Mouse (Mus musculus): ENCODE data around the gene Tmem59l. TPM values are rescaled to one million over a fixed set of nuclear protein-coding genes. Genes with fewer than 3 reads are reported as not detected.

The Tmem59l gene
- polyA plus RNA-seq, 1 experiment, result 368 TPM

GRCm38 (mm10) chr8:70502540-70502939 is 15.4 kb upstream of the Tmem59l start:
- Histone ChIP-seq H3K4me3 (ENCODE audit: insufficient read depth, low read length) (no peak overlapping the region), H3K27ac (ENCODE audit: insufficient read depth, low read length) (no peak overlapping the region), H3K4me1 (ENCODE audit: control insufficient read depth, insufficient read depth, low read length) (no peaks in the 10 kb centered on the region; the same call in 1 of the 2 replicates)
- TF ChIP-seq POLR2A (IDR thresholded peaks at IDR 0.05; ENCODE audit: extremely low read depth, insufficient read depth, low read length), result no peak
- TF ChIP-seq CTCF (IDR thresholded peaks at IDR 0.05; ENCODE audit: extremely low read depth, insufficient read depth, low read length), result no peak

GRCm38 (mm10) chr8:70501820-70502529 is 14.8 kb upstream of the Tmem59l start:
- TF ChIP-seq CTCF (IDR thresholded peaks at IDR 0.05; ENCODE audit: extremely low read depth, insufficient read depth, low read length) (no peak), POLR2A (IDR thresholded peaks at IDR 0.05; ENCODE audit: extremely low read depth, insufficient read depth, low read length) (no peak)
- H3K4me3 ChIP-seq (ENCODE audit: insufficient read depth, low read length), result no peak overlapping the region
- no peaks in the 10 kb centered on the region; the same call in 1 of the 2 replicates for H3K4me1 ChIP-seq (ENCODE audit: control insufficient read depth, insufficient read depth, low read length)
- no peak overlapping the region for H3K27ac ChIP-seq (ENCODE audit: insufficient read depth, low read length)

- H3K4me3 ChIP-seq (ENCODE audit: insufficient read depth, low read length), result no peak overlapping the region
- H3K27ac ChIP-seq (ENCODE audit: insufficient read depth, low read length), result no peak overlapping the region
- TF ChIP-seq CTCF (IDR thresholded peaks at IDR 0.05; ENCODE audit: extremely low read depth, insufficient read depth, low read length) (no peak), POLR2A (IDR thresholded peaks at IDR 0.05; ENCODE audit: extremely low read depth, insufficient read depth, low read length) (no peak)
- H3K4me1 ChIP-seq (ENCODE audit: control insufficient read depth, insufficient read depth, low read length), result no peaks in the 10 kb centered on the region; the same call in 1 of the 2 replicates
These were observed 13.5 kb upstream of the Tmem59l start for GRCm38 (mm10) chr8:70500386-70501301.

GRCm38 (mm10) chr8:70495771-70496062 is 8.6 kb upstream of the Tmem59l start:
- Histone ChIP-seq H3K4me3 (ENCODE audit: insufficient read depth, low read length) (no peak overlapping the region), H3K4me1 (ENCODE audit: control insufficient read depth, insufficient read depth, low read length) (no peaks in the 10 kb centered on the region), H3K27ac (ENCODE audit: insufficient read depth, low read length) (no peak overlapping the region)
- TF ChIP-seq CTCF (IDR thresholded peaks at IDR 0.05; ENCODE audit: extremely low read depth, insufficient read depth, low read length), result no peak
- no peak for TF ChIP-seq POLR2A (IDR thresholded peaks at IDR 0.05; ENCODE audit: extremely low read depth, insufficient read depth, low read length)

GRCm38 (mm10) chr8:70495001-70495770 is 8.0 kb upstream of the Tmem59l start:
- no peak for TF ChIP-seq CTCF (IDR thresholded peaks at IDR 0.05; ENCODE audit: extremely low read depth, insufficient read depth, low read length)
- TF ChIP-seq POLR2A (IDR thresholded peaks at IDR 0.05; ENCODE audit: extremely low read depth, insufficient read depth, low read length), result no peak
- H3K27ac ChIP-seq (ENCODE audit: insufficient read depth, low read length), result no peak overlapping the region
- no peak overlapping the region for H3K4me3 ChIP-seq (ENCODE audit: insufficient read depth, low read length)

GRCm38 (mm10) chr8:70494416-70494945 is 7.3 kb upstream of the Tmem59l start:
- no peak overlapping the region for H3K27ac ChIP-seq (ENCODE audit: insufficient read depth, low read length)
- no peak for TF ChIP-seq CTCF (IDR thresholded peaks at IDR 0.05; ENCODE audit: extremely low read depth, insufficient read depth, low read length)
- TF ChIP-seq POLR2A (IDR thresholded peaks at IDR 0.05; ENCODE audit: extremely low read depth, insufficient read depth, low read length), result no peak
- H3K4me1 ChIP-seq (ENCODE audit: control insufficient read depth, insufficient read depth, low read length), result no peaks in the 10 kb centered on the region
- no peak overlapping the region for H3K4me3 ChIP-seq (ENCODE audit: insufficient read depth, low read length)

More at GRCm38 (mm10) chr8:70495001-70495770, 8.0 kb upstream of the Tmem59l start:
- H3K4me1 ChIP-seq (ENCODE audit: control insufficient read depth, insufficient read depth, low read length), result no peaks in the 10 kb centered on the region

GRCm38 (mm10) chr8:70493692-70494415 is 6.7 kb upstream of the Tmem59l start:
- Histone ChIP-seq H3K4me3 (ENCODE audit: insufficient read depth, low read length) (no peak overlapping the region), H3K27ac (ENCODE audit: insufficient read depth, low read length) (no peak overlapping the region), H3K4me1 (ENCODE audit: control insufficient read depth, insufficient read depth, low read length) (no peaks in the 10 kb centered on the region)

GRCm38 (mm10) chr8:70492664-70493640 is 5.8 kb upstream of the Tmem59l start, which contains the start of gene Crlf1:
Gene Crlf1 (plus strand): TSS chr8:70493158.
- Histone ChIP-seq H3K4me1 (ENCODE audit: control insufficient read depth, insufficient read depth, low read length) (no peaks in the 10 kb centered on the region), H3K27ac (ENCODE audit: insufficient read depth, low read length) (no peak within 1 kb of the TSS), H3K4me3 (ENCODE audit: insufficient read depth, low read length) (no peak within 1 kb of the TSS)
- TF ChIP-seq POLR2A (IDR thresholded peaks at IDR 0.05; ENCODE audit: extremely low read depth, insufficient read depth, low read length), result no peak
- TF ChIP-seq CTCF (IDR thresholded peaks at IDR 0.05; ENCODE audit: extremely low read depth, insufficient read depth, low read length), result no peak

More at GRCm38 (mm10) chr8:70493692-70494415, 6.7 kb upstream of the Tmem59l start:
- TF ChIP-seq POLR2A (IDR thresholded peaks at IDR 0.05; ENCODE audit: extremely low read depth, insufficient read depth, low read length) (no peak), CTCF (IDR thresholded peaks at IDR 0.05; ENCODE audit: extremely low read depth, insufficient read depth, low read length) (no peak)

Data from cortical plate, adult 2 months (tissue).